Mouse (Mus musculus): ENCODE measurements around the gene Fam76b. TPM values are rescaled to one million over a fixed set of nuclear protein-coding genes. Genes with fewer than 3 reads are reported as not detected.

Gene Fam76b
- total RNA-seq, 1 experiment = 21.7 TPM

DNA sequence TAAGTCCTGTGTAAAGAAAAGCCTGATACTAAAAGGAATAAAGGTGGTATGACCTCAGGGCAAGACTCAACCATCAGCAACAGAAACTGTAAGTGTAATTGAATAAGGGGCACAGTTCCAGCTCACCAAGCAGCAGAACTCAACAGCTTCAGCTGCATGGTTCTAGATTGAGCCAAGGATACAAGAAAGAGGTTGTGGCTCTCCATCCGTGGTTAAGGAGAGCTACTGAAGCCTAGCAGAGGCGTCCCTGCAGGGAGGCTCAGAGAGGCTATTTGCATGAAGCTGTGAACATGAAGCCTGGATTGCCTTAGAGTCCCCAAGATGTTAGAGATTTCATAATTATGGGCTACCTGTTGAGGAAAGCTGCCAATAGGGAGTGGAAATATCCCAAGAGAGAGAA, 40.1 kb downstream of the Fam76b start:
- Histone ChIP-seq H3K4me3 (ENCODE audit: insufficient read depth in 1 of 2, low read depth in 1 of 2, low read length in 2 of 2, poor library complexity in 1 of 2, severe bottlenecking in 1 of 2) (no peak overlapping the region), H3K4me1 (ENCODE audit: control insufficient read depth in 2 of 2, insufficient read depth in 2 of 2, low read length in 2 of 2, poor library complexity in 1 of 2) (no peaks in the 10 kb centered on the region), H3K9ac (ENCODE audit: insufficient read depth, low read depth, low read length, poor library complexity, severe bottlenecking) (no peak overlapping the region), H3K36me3 (ENCODE audit: control insufficient read depth, insufficient read depth, low read length, poor library complexity, severe bottlenecking) (no peaks in the 10 kb centered on the region), H3K27ac (ENCODE audit: insufficient read depth, low read depth, low read length, poor library complexity, severe bottlenecking) (no peak overlapping the region), H3K9me3 (ENCODE audit: control insufficient read depth, insufficient read depth, low read depth, low read length) (no peaks in the 10 kb centered on the region)
- DNase-seq (ENCODE audit: low read depth, low spot score) = no peak
- no peak for TF ChIP-seq ZC3H11A (IDR thresholded peaks at IDR 0.05; ENCODE audit: borderline replicate concordance, low read depth, low read length)
- TF ChIP-seq ZNF384 (IDR thresholded peaks at IDR 0.05; ENCODE audit: low read depth, low read length) = no peak
- TF ChIP-seq HCFC1 (IDR thresholded peaks at IDR 0.05; ENCODE audit: borderline replicate concordance, insufficient read depth, low read length) = no peak
- TF ChIP-seq MAFK (IDR thresholded peaks at IDR 0.05; ENCODE audit: insufficient read depth, low read depth, low read length) = no peak
- TF ChIP-seq CHD2 (IDR thresholded peaks at IDR 0.05; ENCODE audit: low read depth, low read length) = no peak
- in situ Hi-C loops (cut with MboI; ENCODE audit: low sequenced_read_pairs in 2 of 2, unreplicated experiment in 2 of 2) = no loop called here

DNA sequence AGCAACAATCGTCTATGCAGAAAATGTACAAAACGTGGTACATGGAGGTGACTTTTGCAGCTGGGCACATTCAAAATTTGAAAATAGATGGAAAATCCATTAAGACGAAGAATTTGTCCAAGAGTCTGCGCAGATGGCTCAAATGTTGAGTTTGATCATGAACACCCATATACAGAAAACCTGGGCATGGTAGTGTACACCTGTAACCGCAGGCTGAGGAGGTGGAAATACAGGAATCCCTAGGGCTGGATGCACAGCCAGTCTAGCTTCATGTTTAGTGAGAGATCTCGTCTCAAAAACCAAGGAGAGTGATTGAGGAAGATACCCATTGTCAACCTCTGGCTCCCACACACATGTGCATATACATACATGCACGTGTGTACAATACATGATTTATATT, 44.1 kb downstream of the Fam76b start:
- Histone ChIP-seq H3K9ac (ENCODE audit: insufficient read depth, low read depth, low read length, poor library complexity, severe bottlenecking) (no peak overlapping the region), H3K36me3 (ENCODE audit: control insufficient read depth, insufficient read depth, low read length, poor library complexity, severe bottlenecking) (no peaks in the 10 kb centered on the region), H3K9me3 (ENCODE audit: control insufficient read depth, insufficient read depth, low read depth, low read length) (no peaks in the 10 kb centered on the region), H3K27ac (ENCODE audit: insufficient read depth, low read depth, low read length, poor library complexity, severe bottlenecking) (no peak overlapping the region), H3K4me3 (ENCODE audit: insufficient read depth in 1 of 2, low read depth in 1 of 2, low read length in 2 of 2, poor library complexity in 1 of 2, severe bottlenecking in 1 of 2) (no peak overlapping the region), H3K4me1 (ENCODE audit: control insufficient read depth in 2 of 2, insufficient read depth in 2 of 2, low read length in 2 of 2, poor library complexity in 1 of 2) (no peaks in the 10 kb centered on the region)
- in situ Hi-C loops (cut with MboI; ENCODE audit: low sequenced_read_pairs in 2 of 2, unreplicated experiment in 2 of 2) = no loop called here
- TF ChIP-seq ZC3H11A (IDR thresholded peaks at IDR 0.05; ENCODE audit: borderline replicate concordance, low read depth, low read length) (no peak), ZNF384 (IDR thresholded peaks at IDR 0.05; ENCODE audit: low read depth, low read length) (no peak), CHD2 (IDR thresholded peaks at IDR 0.05; ENCODE audit: low read depth, low read length) (no peak), MAFK (IDR thresholded peaks at IDR 0.05; ENCODE audit: insufficient read depth, low read depth, low read length) (no peak)
- no peak for DNase-seq (ENCODE audit: low read depth, low spot score)

DNA sequence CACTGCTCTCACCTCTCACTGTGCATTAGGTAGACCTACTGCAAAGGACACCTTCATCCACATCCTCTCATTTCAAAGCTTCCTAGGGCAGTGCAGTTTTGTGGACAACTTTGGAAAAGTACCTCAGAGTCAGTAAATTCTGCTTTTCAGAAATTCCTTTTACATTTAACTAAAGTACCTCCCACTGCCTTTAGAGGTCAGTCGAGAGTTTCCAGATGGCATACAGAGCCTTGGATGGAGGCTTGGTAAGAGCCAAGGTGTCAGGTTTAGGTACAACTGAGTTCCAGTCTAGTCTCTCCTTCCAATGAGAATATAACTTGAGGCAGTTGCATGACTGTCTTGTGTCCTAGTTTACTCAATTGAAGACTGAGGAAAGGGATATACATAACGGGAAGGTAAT, 46.8 kb downstream of the Fam76b start:
- H3K36me3 ChIP-seq (ENCODE audit: control insufficient read depth, insufficient read depth, low read length, poor library complexity, severe bottlenecking) = no peaks in the 10 kb centered on the region
- DNase-seq (ENCODE audit: low read depth, low spot score) = peak; percentile 11
- H3K4me3 ChIP-seq (ENCODE audit: insufficient read depth in 1 of 2, low read depth in 1 of 2, low read length in 2 of 2, poor library complexity in 1 of 2, severe bottlenecking in 1 of 2) = no peak overlapping the region
- H3K9me3 ChIP-seq (ENCODE audit: control insufficient read depth, insufficient read depth, low read depth, low read length) = no peaks in the 10 kb centered on the region
- H3K9ac ChIP-seq (ENCODE audit: insufficient read depth, low read depth, low read length, poor library complexity, severe bottlenecking) = no peak overlapping the region
- H3K27ac ChIP-seq (ENCODE audit: insufficient read depth, low read depth, low read length, poor library complexity, severe bottlenecking) = no peak overlapping the region
- no peaks in the 10 kb centered on the region for H3K4me1 ChIP-seq (ENCODE audit: control insufficient read depth in 2 of 2, insufficient read depth in 2 of 2, low read length in 2 of 2, poor library complexity in 1 of 2)
- TF ChIP-seq ZNF384 (IDR thresholded peaks at IDR 0.05; ENCODE audit: low read depth, low read length) (no peak), HCFC1 (IDR thresholded peaks at IDR 0.05; ENCODE audit: borderline replicate concordance, insufficient read depth, low read length) (no peak), CHD2 (IDR thresholded peaks at IDR 0.05; ENCODE audit: low read depth, low read length) (no peak), MAFK (IDR thresholded peaks at IDR 0.05; ENCODE audit: insufficient read depth, low read depth, low read length) (no peak), ZC3H11A (IDR thresholded peaks at IDR 0.05; ENCODE audit: borderline replicate concordance, low read depth, low read length) (no peak; the same call in 1 of the 2 replicates)
- in situ Hi-C loops (cut with MboI; ENCODE audit: low sequenced_read_pairs in 2 of 2, unreplicated experiment in 2 of 2) = no loop called here

DNA sequence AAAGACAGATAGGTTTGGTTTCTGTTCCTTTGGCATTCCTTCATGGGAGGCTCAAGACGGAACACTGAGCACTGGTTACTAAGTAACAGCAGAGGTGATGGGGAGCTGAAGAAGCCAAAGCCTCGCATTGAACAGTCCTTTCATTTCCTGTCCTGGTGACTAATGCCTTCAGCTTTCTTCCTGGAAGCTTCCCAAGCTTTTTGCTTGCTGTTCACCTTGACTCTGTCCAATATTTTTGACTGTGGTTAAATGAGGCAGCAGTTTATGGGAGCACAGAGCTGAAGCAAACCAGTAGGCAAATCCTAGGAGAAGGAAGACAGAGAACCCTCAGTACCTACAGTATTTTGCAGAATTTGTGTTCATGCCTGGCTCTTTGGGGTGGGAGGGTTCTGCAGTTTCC, 47.8 kb downstream of the Fam76b start:
- in situ Hi-C loops (cut with MboI; ENCODE audit: low sequenced_read_pairs in 2 of 2, unreplicated experiment in 2 of 2) = no loop called here
- Histone ChIP-seq H3K4me3 (ENCODE audit: insufficient read depth in 1 of 2, low read depth in 1 of 2, low read length in 2 of 2, poor library complexity in 1 of 2, severe bottlenecking in 1 of 2) (no peak overlapping the region), H3K36me3 (ENCODE audit: control insufficient read depth, insufficient read depth, low read length, poor library complexity, severe bottlenecking) (no peaks in the 10 kb centered on the region), H3K9me3 (ENCODE audit: control insufficient read depth, insufficient read depth, low read depth, low read length) (no peaks in the 10 kb centered on the region), H3K4me1 (ENCODE audit: control insufficient read depth in 2 of 2, insufficient read depth in 2 of 2, low read length in 2 of 2, poor library complexity in 1 of 2) (no peaks in the 10 kb centered on the region), H3K9ac (ENCODE audit: insufficient read depth, low read depth, low read length, poor library complexity, severe bottlenecking) (no peak overlapping the region), H3K27ac (ENCODE audit: insufficient read depth, low read depth, low read length, poor library complexity, severe bottlenecking) (no peak overlapping the region)
- no peak for DNase-seq (ENCODE audit: low read depth, low spot score)
- TF ChIP-seq MAFK (IDR thresholded peaks at IDR 0.05; ENCODE audit: insufficient read depth, low read depth, low read length) = no peak
- no peak for TF ChIP-seq HCFC1 (IDR thresholded peaks at IDR 0.05; ENCODE audit: borderline replicate concordance, insufficient read depth, low read length)
- TF ChIP-seq CHD2 (IDR thresholded peaks at IDR 0.05; ENCODE audit: low read depth, low read length) = no peak
- no peak for TF ChIP-seq ZNF384 (IDR thresholded peaks at IDR 0.05; ENCODE audit: low read depth, low read length)
- TF ChIP-seq ZC3H11A (IDR thresholded peaks at IDR 0.05; ENCODE audit: borderline replicate concordance, low read depth, low read length) = no peak

- no peak for DNase-seq (ENCODE audit: low read depth, low spot score)
- in situ Hi-C loops (cut with MboI; ENCODE audit: low sequenced_read_pairs in 2 of 2, unreplicated experiment in 2 of 2) = loop anchor here (10.0 kb wide), 1 partner anchor 464 kb away; no protein-coding TSS in a partner anchor
- no peaks in the 10 kb centered on the region for H3K4me1 ChIP-seq (ENCODE audit: control insufficient read depth in 2 of 2, insufficient read depth in 2 of 2, low read length in 2 of 2, poor library complexity in 1 of 2)
- H3K36me3 ChIP-seq (ENCODE audit: control insufficient read depth, insufficient read depth, low read length, poor library complexity, severe bottlenecking) = no peaks in the 10 kb centered on the region
- no peaks in the 10 kb centered on the region for H3K9me3 ChIP-seq (ENCODE audit: control insufficient read depth, insufficient read depth, low read depth, low read length)
- H3K9ac ChIP-seq (ENCODE audit: insufficient read depth, low read depth, low read length, poor library complexity, severe bottlenecking) = no peak overlapping the region
- H3K4me3 ChIP-seq (ENCODE audit: insufficient read depth in 1 of 2, low read depth in 1 of 2, low read length in 2 of 2, poor library complexity in 1 of 2, severe bottlenecking in 1 of 2) = no peak overlapping the region
- no peak overlapping the region for H3K27ac ChIP-seq (ENCODE audit: insufficient read depth, low read depth, low read length, poor library complexity, severe bottlenecking)
- no peak for TF ChIP-seq MAFK (IDR thresholded peaks at IDR 0.05; ENCODE audit: insufficient read depth, low read depth, low read length)
- no peak for TF ChIP-seq CHD2 (IDR thresholded peaks at IDR 0.05; ENCODE audit: low read depth, low read length)
- no peak for TF ChIP-seq ZC3H11A (IDR thresholded peaks at IDR 0.05; ENCODE audit: borderline replicate concordance, low read depth, low read length)
- no peak for TF ChIP-seq ZNF384 (IDR thresholded peaks at IDR 0.05; ENCODE audit: low read depth, low read length)
- no peak for TF ChIP-seq HCFC1 (IDR thresholded peaks at IDR 0.05; ENCODE audit: borderline replicate concordance, insufficient read depth, low read length)
These were observed 53.2 kb downstream of the Fam76b start for GRCm38 (mm10) chr9:13880761-13881160.

Data from ES-E14 (cell line).